Mouse (Mus musculus): Measurements from ENCODE around the gene Serpina12. TPM values are rescaled to one million over a fixed set of nuclear protein-coding genes. Genes with fewer than 3 reads are reported as not detected.

Serpina12 gene
- polyA plus RNA-seq, 1 experiment from 2014 or later, result not detected

DNA sequence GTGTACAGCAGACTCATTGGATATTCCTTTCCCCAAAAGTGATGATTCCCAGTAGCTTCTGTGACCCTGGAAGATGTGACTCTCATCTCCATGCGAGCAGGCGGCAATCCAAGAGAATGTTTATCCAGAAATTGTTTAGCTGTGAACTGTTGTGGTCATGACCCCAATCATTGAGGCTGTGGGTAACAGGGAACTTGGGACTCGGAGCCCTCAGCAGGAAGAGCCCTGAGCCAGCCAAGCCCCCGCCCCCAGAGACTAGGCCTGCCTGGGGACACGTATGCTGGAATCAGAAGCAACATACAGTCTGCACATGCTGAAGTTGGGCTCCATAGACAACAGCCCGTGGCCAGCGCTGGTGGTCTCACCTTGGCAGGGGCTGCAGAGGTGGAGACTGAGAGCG lies 1.5 kb upstream of the Serpina12 start:
- no peak overlapping the region for H3K27ac ChIP-seq (replicated peaks; ENCODE audit: low read depth, low read length)
- no peak overlapping the region for H3K9ac ChIP-seq (replicated peaks; ENCODE audit: low read length)
- H3K27me3 ChIP-seq (ENCODE audit: control insufficient read depth, insufficient read depth, low read length), result no peaks in the 10 kb centered on the region
- no peak for DNase-seq (ENCODE audit: low spot score)
- WGBS, result 81% methylated on average over 8 of the region's 8 CpGs
- no peaks in the 10 kb centered on the region for H3K36me3 ChIP-seq (replicated peaks; ENCODE audit: control insufficient read depth, insufficient read depth, low read depth, low read length)
- no peaks in the 10 kb centered on the region for H3K4me1 ChIP-seq (ENCODE audit: control insufficient read depth, insufficient read depth, low read length)
- no peak for ATAC-seq (replicated peaks; ENCODE audit: insufficient number of reproducible peaks, low FRiP score, low TSS enrichment, low read depth)
- H3K4me3 ChIP-seq (ENCODE audit: low read depth, low read length), result no peak overlapping the region
- no peaks in the 10 kb centered on the region for H3K9me3 ChIP-seq (replicated peaks; ENCODE audit: control insufficient read depth, low read length)
- no peak overlapping the region for H3K4me2 ChIP-seq (ENCODE audit: low read depth, low read length)

DNA sequence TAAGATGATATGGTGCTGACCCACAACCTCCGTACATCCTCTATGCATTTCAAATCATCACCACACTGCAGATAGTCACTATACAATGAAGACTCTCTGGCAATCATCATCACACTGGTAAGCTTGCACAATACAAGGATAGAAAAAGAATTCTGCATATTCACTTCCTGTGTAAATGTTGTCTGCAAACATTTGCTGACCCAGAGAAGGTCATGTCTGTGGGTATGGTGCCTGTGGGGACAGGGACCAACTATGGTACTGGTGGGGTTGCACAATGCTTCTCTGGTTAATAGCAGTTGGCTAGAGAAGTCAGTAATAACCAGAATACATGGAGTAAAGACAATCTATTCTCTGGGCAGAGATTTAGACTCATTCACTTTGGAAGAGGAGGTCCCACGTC lies 1.5 kb downstream of the Serpina12 start:
- Histone ChIP-seq H3K4me3 (ENCODE audit: low read depth, low read length) (no peak overlapping the region), H3K9me3 (replicated peaks; ENCODE audit: control insufficient read depth, low read length) (no peaks in the 10 kb centered on the region)
- WGBS, result 87% methylated on average over 2 of the region's 2 CpGs

DNA sequence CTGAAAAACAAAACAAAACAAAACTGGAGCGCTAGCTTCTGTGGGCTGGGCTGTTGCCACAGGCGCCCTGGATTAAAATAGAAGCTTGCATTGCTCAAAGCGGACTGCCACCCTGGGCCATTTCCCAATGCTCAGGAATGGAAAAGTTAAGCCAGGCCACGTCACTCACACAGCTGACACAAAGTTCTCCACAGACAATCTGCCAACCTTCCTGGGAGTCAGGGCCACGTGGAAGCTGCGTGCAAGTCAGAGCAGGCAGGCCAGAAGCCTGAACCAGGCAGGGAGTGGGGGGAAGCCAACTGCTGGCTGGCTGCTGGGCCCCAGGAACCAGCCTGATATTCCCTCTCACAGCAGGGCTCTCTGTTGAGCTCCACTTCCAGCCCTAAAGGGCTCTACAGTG lies 2.8 kb downstream of the Serpina12 start:
- Histone ChIP-seq H3K36me3 (replicated peaks; ENCODE audit: control insufficient read depth, insufficient read depth, low read depth, low read length) (no peaks in the 10 kb centered on the region), H3K27ac (replicated peaks; ENCODE audit: low read depth, low read length) (no peak overlapping the region), H3K4me3 (ENCODE audit: low read depth, low read length) (no peak overlapping the region), H3K9ac (replicated peaks; ENCODE audit: low read length) (no peak overlapping the region), H3K4me2 (ENCODE audit: low read depth, low read length) (no peak overlapping the region), H3K27me3 (ENCODE audit: control insufficient read depth, insufficient read depth, low read length) (no peaks in the 10 kb centered on the region), H3K9me3 (replicated peaks; ENCODE audit: control insufficient read depth, low read length) (no peaks in the 10 kb centered on the region), H3K4me1 (ENCODE audit: control insufficient read depth, insufficient read depth, low read length) (no peaks in the 10 kb centered on the region)
- 67% methylated on average over 6 of the region's 6 CpGs for WGBS
- DNase-seq (ENCODE audit: low spot score) (no peak), ATAC-seq (replicated peaks; ENCODE audit: insufficient number of reproducible peaks, low FRiP score, low TSS enrichment, low read depth) (no peak)

More for the DNA sequence above, 1.5 kb downstream of the Serpina12 start:
- Histone ChIP-seq H3K4me2 (ENCODE audit: low read depth, low read length) (no peak overlapping the region), H3K9ac (replicated peaks; ENCODE audit: low read length) (no peak overlapping the region), H3K36me3 (replicated peaks; ENCODE audit: control insufficient read depth, insufficient read depth, low read depth, low read length) (no peaks in the 10 kb centered on the region), H3K27me3 (ENCODE audit: control insufficient read depth, insufficient read depth, low read length) (no peaks in the 10 kb centered on the region), H3K4me1 (ENCODE audit: control insufficient read depth, insufficient read depth, low read length) (no peaks in the 10 kb centered on the region), H3K27ac (replicated peaks; ENCODE audit: low read depth, low read length) (no peak overlapping the region)
- DNase-seq (ENCODE audit: low spot score), result no peak
- no peak for ATAC-seq (replicated peaks; ENCODE audit: insufficient number of reproducible peaks, low FRiP score, low TSS enrichment, low read depth)

DNA sequence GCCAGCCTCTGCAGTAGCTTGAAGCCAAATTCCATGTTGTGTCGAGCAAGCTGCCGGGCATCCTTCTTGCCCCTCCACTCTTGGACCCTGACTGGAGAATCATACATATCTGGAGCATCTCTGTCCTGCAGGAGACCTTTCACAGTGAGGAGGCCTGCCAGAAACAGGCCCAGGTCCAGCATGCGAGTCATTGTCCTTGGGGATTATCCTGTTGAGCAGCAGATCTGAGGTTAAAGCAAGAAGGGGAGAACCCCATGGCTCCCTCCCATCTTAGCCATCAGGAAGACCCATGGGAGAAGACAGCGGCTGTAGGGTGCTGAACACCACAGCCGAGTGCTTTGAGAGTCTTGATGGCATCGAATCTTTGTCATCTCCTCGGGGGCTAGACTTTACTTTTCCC lies 6.1 kb downstream of the Serpina12 start:
- no peak for ATAC-seq (replicated peaks; ENCODE audit: insufficient number of reproducible peaks, low FRiP score, low TSS enrichment, low read depth)
- no peaks in the 10 kb centered on the region for H3K36me3 ChIP-seq (replicated peaks; ENCODE audit: control insufficient read depth, insufficient read depth, low read depth, low read length)
- no peak overlapping the region for H3K4me3 ChIP-seq (ENCODE audit: low read depth, low read length)
- WGBS, result 87% methylated on average over 7 of the region's 7 CpGs
- no peak overlapping the region for H3K9ac ChIP-seq (replicated peaks; ENCODE audit: low read length)
- H3K9me3 ChIP-seq (replicated peaks; ENCODE audit: control insufficient read depth, low read length), result no peaks in the 10 kb centered on the region
- no peak overlapping the region for H3K27ac ChIP-seq (replicated peaks; ENCODE audit: low read depth, low read length)
- H3K4me1 ChIP-seq (ENCODE audit: control insufficient read depth, insufficient read depth, low read length), result no peaks in the 10 kb centered on the region
- H3K27me3 ChIP-seq (ENCODE audit: control insufficient read depth, insufficient read depth, low read length), result no peaks in the 10 kb centered on the region
- no peak overlapping the region for H3K4me2 ChIP-seq (ENCODE audit: low read depth, low read length)
- no peak for DNase-seq (ENCODE audit: low spot score)

DNA sequence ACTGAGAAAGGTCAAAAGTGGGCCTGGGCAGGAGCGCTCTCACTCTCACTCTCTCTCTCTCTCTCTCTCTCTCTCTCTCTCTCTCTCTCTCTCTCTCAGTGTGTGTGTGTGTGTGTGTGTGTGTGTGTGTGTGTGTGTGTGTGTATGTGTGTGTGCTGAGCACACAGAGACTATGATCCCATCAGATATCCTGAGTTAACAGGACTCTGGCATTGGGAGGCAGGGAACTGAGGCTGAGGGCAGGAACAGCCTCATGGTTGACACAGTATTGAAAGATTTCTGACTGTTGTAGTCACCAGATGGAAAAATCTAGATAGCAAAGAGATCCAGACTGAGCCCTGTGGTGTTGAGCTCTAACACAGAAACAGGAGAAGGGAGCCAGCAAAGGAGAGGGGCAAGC lies 10.5 kb downstream of the Serpina12 start:
- H3K4me2 ChIP-seq (ENCODE audit: low read depth, low read length), result no peak overlapping the region
- ATAC-seq (replicated peaks; ENCODE audit: insufficient number of reproducible peaks, low FRiP score, low TSS enrichment, low read depth) (no peak), DNase-seq (ENCODE audit: low spot score) (no peak)
- H3K4me3 ChIP-seq (ENCODE audit: low read depth, low read length), result no peak overlapping the region
- H3K4me1 ChIP-seq (ENCODE audit: control insufficient read depth, insufficient read depth, low read length), result no peaks in the 10 kb centered on the region
- H3K36me3 ChIP-seq (replicated peaks; ENCODE audit: control insufficient read depth, insufficient read depth, low read depth, low read length), result no peaks in the 10 kb centered on the region
- no peak overlapping the region for H3K27ac ChIP-seq (replicated peaks; ENCODE audit: low read depth, low read length)
- 80% methylated on average over 1 of the region's 1 CpGs for WGBS
- no peak overlapping the region for H3K9ac ChIP-seq (replicated peaks; ENCODE audit: low read length)
- H3K9me3 ChIP-seq (replicated peaks; ENCODE audit: control insufficient read depth, low read length), result no peaks in the 10 kb centered on the region
- H3K27me3 ChIP-seq (ENCODE audit: control insufficient read depth, insufficient read depth, low read length), result no peaks in the 10 kb centered on the region; the same call in 1 of the 2 replicates

DNA sequence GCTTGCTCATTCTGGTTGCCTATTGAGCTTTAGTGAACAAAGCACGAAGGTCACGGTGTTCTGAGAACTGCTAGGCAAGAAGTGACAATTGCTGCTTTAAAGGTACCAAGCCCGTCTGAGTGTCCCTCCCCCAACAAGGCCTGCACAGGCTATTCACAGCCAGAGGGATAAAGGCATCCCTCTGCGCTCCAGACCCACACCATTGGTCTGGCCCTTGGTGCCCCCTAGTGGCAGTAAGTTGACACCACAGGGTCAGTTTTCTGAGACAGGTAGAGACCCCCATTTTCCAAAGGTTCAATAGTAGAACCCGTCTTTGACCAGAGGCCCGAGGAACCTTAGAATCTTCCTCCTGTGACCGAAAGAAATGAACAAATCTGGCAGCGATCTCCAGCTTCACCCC lies 14.3 kb downstream of the Serpina12 start:
- Histone ChIP-seq H3K9ac (replicated peaks; ENCODE audit: low read length) (no peak overlapping the region), H3K27me3 (ENCODE audit: control insufficient read depth, insufficient read depth, low read length) (no peaks in the 10 kb centered on the region; the same call in 1 of the 2 replicates), H3K4me2 (ENCODE audit: low read depth, low read length) (no peak overlapping the region), H3K9me3 (replicated peaks; ENCODE audit: control insufficient read depth, low read length) (no peaks in the 10 kb centered on the region), H3K4me3 (ENCODE audit: low read depth, low read length) (no peak overlapping the region), H3K36me3 (replicated peaks; ENCODE audit: control insufficient read depth, insufficient read depth, low read depth, low read length) (no peaks in the 10 kb centered on the region), H3K4me1 (ENCODE audit: control insufficient read depth, insufficient read depth, low read length) (no peaks in the 10 kb centered on the region), H3K27ac (replicated peaks; ENCODE audit: low read depth, low read length) (no peak overlapping the region)
- DNase-seq (ENCODE audit: low spot score), result peak; percentile 23
- no peak for ATAC-seq (replicated peaks; ENCODE audit: insufficient number of reproducible peaks, low FRiP score, low TSS enrichment, low read depth)
- 44% methylated on average over 8 of the region's 8 CpGs for WGBS

DNA sequence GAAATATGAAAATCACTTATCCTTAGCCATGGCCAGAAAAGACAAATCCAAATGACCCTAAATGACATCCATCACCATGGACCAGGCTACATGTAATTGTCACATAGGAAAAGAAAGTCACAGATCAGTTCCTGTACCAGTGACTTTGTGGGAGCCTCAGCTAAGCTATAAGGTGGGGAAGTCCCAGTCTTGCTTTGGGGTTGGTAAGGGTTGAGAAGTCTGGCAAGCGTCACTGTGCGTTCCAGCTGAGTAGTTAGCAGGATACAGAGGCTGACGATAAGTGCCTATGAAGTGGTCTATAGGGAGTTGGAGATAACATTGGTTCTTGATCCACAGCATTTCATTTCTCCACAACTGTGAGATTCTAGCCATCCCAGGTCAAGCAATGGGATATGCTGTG lies 29.0 kb downstream of the Serpina12 start:
- H3K4me2 ChIP-seq (ENCODE audit: low read depth, low read length), result no peak overlapping the region
- H3K27me3 ChIP-seq (ENCODE audit: control insufficient read depth, insufficient read depth, low read length), result no peaks in the 10 kb centered on the region
- no peaks in the 10 kb centered on the region for H3K9me3 ChIP-seq (replicated peaks; ENCODE audit: control insufficient read depth, low read length)
- H3K4me1 ChIP-seq (ENCODE audit: control insufficient read depth, insufficient read depth, low read length), result no peaks in the 10 kb centered on the region
- no peaks in the 10 kb centered on the region for H3K36me3 ChIP-seq (replicated peaks; ENCODE audit: control insufficient read depth, insufficient read depth, low read depth, low read length)
- H3K4me3 ChIP-seq (ENCODE audit: low read depth, low read length), result no peak overlapping the region
- WGBS, result 79% methylated on average over 3 of the region's 3 CpGs
- H3K27ac ChIP-seq (replicated peaks; ENCODE audit: low read depth, low read length), result no peak overlapping the region
- no peak overlapping the region for H3K9ac ChIP-seq (replicated peaks; ENCODE audit: low read length)
- ATAC-seq (replicated peaks; ENCODE audit: insufficient number of reproducible peaks, low FRiP score, low TSS enrichment, low read depth) (no peak), DNase-seq (ENCODE audit: low spot score) (no peak)

DNA sequence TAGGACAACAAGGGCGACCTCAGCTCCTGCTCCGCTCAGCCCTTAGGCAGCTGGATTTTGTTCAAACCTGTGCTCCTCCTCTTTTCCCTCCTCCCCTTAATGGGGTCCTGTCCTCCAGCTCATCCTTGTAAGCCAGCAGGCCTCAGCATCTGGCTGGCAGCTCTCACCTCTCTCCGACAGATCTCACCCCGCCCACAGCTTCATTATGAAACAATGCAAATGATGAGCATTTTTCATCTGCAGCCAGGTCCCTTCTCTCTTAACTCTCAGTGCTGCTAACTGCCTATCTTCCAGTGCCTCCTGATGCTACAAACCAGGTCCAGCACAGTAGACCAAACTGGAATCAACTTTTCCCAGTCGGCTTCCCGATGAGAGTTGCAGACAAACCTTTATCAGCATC lies 30.6 kb downstream of the Serpina12 start, which contains the start of gene Serpina9:
Serpina9 (minus strand) TSS at position 136 of the 400 bp plus-strand sequence.
- Histone ChIP-seq H3K27ac (replicated peaks; ENCODE audit: low read depth, low read length) (no peak within 1 kb of the TSS), H3K27me3 (ENCODE audit: control insufficient read depth, insufficient read depth, low read length) (no peaks in the 10 kb centered on the region), H3K4me2 (ENCODE audit: low read depth, low read length) (no peak within 1 kb of the TSS), H3K4me3 (ENCODE audit: low read depth, low read length) (no peak within 1 kb of the TSS), H3K9ac (replicated peaks; ENCODE audit: low read length) (no peak within 1 kb of the TSS), H3K4me1 (ENCODE audit: control insufficient read depth, insufficient read depth, low read length) (no peaks in the 10 kb centered on the region), H3K9me3 (replicated peaks; ENCODE audit: control insufficient read depth, low read length) (no peaks in the 10 kb centered on the region), H3K36me3 (replicated peaks; ENCODE audit: control insufficient read depth, insufficient read depth, low read depth, low read length) (no peaks in the 10 kb centered on the region)
- ATAC-seq (replicated peaks; ENCODE audit: insufficient number of reproducible peaks, low FRiP score, low TSS enrichment, low read depth) (no peak), DNase-seq (ENCODE audit: low spot score) (no peak)
- WGBS, result 88% methylated on average over 6 of the region's 6 CpGs
